Mouse (Mus musculus) CH12.LX (cell line): Measurements from ENCODE around the gene Pigg.

Source experiments
- EP300 ChIP-seq: IDR thresholded peaks from 2 replicates; pipeline ENCODE4 v1.6.1; 2011; ENCODE audit warnings: low read length, improper control_type of control experiment
- MXI1 ChIP-seq: IDR thresholded peaks from 2 replicates; pipeline ENCODE4 v1.6.1; 2011; ENCODE audit warnings: mild to moderate bottlenecking, low read depth, low read length, improper control_type of control experiment
- NRF1 ChIP-seq: IDR thresholded peaks from 2 replicates; pipeline ENCODE4 v1.6.1; 2014; ENCODE audit warnings: low read depth, mild to moderate bottlenecking, inconsistent platforms, low read length, improper control_type of control experiment, moderate library complexity
- ZMIZ1 ChIP-seq: IDR thresholded peaks from 2 replicates; pipeline ENCODE4 v1.6.1; 2012; ENCODE audit warnings: low read depth, mild to moderate bottlenecking, inconsistent platforms, low read length, improper control_type of control experiment
- ZNF384 ChIP-seq: IDR thresholded peaks from 2 replicates; pipeline ENCODE4 v1.6.1; 2012; ENCODE audit warnings: low read depth, low read length, improper control_type of control experiment, inconsistent platforms

DNA sequence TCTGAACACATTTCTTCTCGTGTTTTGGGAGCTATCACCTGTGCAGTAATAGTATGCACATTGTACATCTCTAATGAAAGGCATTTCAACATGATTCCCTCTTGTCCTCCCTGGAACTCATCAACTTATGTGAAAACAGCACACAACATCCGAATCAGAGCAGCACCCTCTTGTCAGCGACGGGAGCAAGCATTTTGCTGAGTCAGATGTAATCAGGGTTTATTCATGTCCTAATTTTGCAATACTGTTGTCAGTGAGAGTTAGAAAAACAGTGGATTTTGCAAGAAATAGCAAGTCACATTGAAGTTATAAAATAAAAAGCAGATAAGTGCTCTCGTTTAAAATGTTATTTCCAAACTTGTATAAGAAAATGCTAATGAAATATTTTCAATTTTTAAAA is 61.7 kb downstream of the Pigg start:
- TF ChIP-seq ZNF384 (no peak), NRF1 (no peak), MXI1 (no peak), ZMIZ1 (no peak), EP300 (no peak)
